Mouse (Mus musculus) liver, embryonic 11.5 days (tissue): ENCODE data around the gene Ppp3r1. TPM values are rescaled to one million over a fixed set of nuclear protein-coding genes. Genes with fewer than 3 reads are reported as not detected.
"Not testable (repeated sequence)": the region's sequence is repeated elsewhere in the genome, so short reads cannot be mapped to it uniquely, and the experiment has no call there.

Source experiments
- ATAC-seq: fragments of 200-750 bp; cut with Nextera tagmentation; replicated peaks from 2 replicates; pipeline ENCODE4 v1.8.0; 2017; ENCODE audit warnings: moderate number of reproducible peaks, mild to moderate bottlenecking, moderate TSS enrichment, moderate library complexity; ENCODE audit not compliant: low FRiP score
- DNase-seq: peaks from one replicate; pipeline ENCODE4 v3.0.0-alpha.2; 2017; ENCODE audit warnings: low spot score
- H3K27ac ChIP-seq: fragments of 300-500 bp; sonication (generic); 2 replicates; pipeline ENCODE4 v1.5.1; 2014; ENCODE audit warnings: mild to moderate bottlenecking, low read depth, low read length, control low read depth
- H3K27me3 ChIP-seq: fragments of 300-500 bp; sonication (generic); replicated peaks from 2 replicates; pipeline ENCODE4 v1.6.1; 2014; ENCODE audit warnings: low read length, mixed read lengths; ENCODE audit not compliant: control insufficient read depth, insufficient read depth
- H3K36me3 ChIP-seq: fragments of 300-500 bp; sonication (generic); 2 replicates; pipeline ENCODE4 v1.6.1; 2014; ENCODE audit warnings: mild to moderate bottlenecking, low read length, moderate library complexity, mixed read lengths; ENCODE audit not compliant: control insufficient read depth, insufficient read depth
- H3K4me1 ChIP-seq: fragments of 300-500 bp; sonication (generic); replicated peaks from 2 replicates; pipeline ENCODE4 v1.6.1; 2014; ENCODE audit warnings: low read length, mixed read lengths; ENCODE audit not compliant: control insufficient read depth, insufficient read depth
- H3K4me2 ChIP-seq: fragments of 300-500 bp; sonication (generic); 2 replicates; pipeline ENCODE4 v1.6.1; 2014; ENCODE audit warnings: mild to moderate bottlenecking, control low read depth, moderate library complexity
- H3K4me3 ChIP-seq: fragments of 300-500 bp; sonication (generic); 2 replicates; pipeline ENCODE4 v1.5.1; 2014; ENCODE audit warnings: low read depth, low read length, control low read depth
- H3K9ac ChIP-seq: fragments of 300-500 bp; sonication (generic); 2 replicates; pipeline ENCODE4 v1.6.1; 2014; ENCODE audit warnings: low read depth, low read length, control low read depth
- H3K9me3 ChIP-seq: fragments of 300-500 bp; sonication (generic); 2 replicates; pipeline ENCODE4 v1.6.1; 2016; ENCODE audit warnings: low read length, inconsistent platforms, mixed read lengths; ENCODE audit not compliant: control insufficient read depth
- WGBS: fragments of 180-500 bp; shearing (Covaris S2); extraction: QIAGEN DNeasy Blood & Tissue Kit; methylation state at CpG from one replicate; pipeline ENCODE4 v1.1.7; 2014; 5-methylcytosine and 5-hydroxymethylcytosine counted together
- polyA plus RNA-seq: library from polyadenylated mRNA; unstranded; fragments of >200 nt; fragmentation: Nextera tagmentation; extraction: Ambion mirVana; gene quantifications from 2 replicates; pipeline ENCODE4 v1.2.1, GENCODE M21; 2014

Gene Ppp3r1
- polyA plus RNA-seq, 1 experiment from 2014 or later = 79.5 TPM

- H3K4me2 ChIP-seq = peak overlapping the region; percentile 65
- H3K9ac ChIP-seq = peak overlapping the region; percentile 30
- H3K27me3 ChIP-seq = no peaks in the 10 kb centered on the region
- peaks cover 10% of the 10 kb centered on the region; the same call in 1 of the 2 replicates for H3K36me3 ChIP-seq
- peak; percentile 33 for ATAC-seq
- H3K9me3 ChIP-seq = no peaks in the 10 kb centered on the region
- H3K4me3 ChIP-seq = peak overlapping the region; percentile 80
- peaks cover 11% of the 10 kb centered on the region for H3K4me1 ChIP-seq
- no peak for DNase-seq
- 40% methylated on average over 5 of the region's 5 CpGs for WGBS
- peak overlapping the region; percentile 6; the same call in 1 of the 2 replicates for H3K27ac ChIP-seq
Measured at GRCm38 (mm10) chr11:17212903-17213509, 53.9 kb downstream of the Ppp3r1 start.

- Histone ChIP-seq H3K4me3 (no peak overlapping the region), H3K36me3 (peaks cover under 1% of the 10 kb centered on the region; the same call in 1 of the 2 replicates), H3K9ac (no peak overlapping the region), H3K27ac (no peak overlapping the region), H3K9me3 (no peaks in the 10 kb centered on the region), H3K4me1 (peaks cover 11% of the 10 kb centered on the region), H3K27me3 (no peaks in the 10 kb centered on the region), H3K4me2 (no peak overlapping the region)
- ATAC-seq (no peak), DNase-seq (no peak)
- 88% methylated on average over 3 of the region's 3 CpGs for WGBS
Measured at GRCm38 (mm10) chr11:17215475-17215874, 56.4 kb downstream of the Ppp3r1 start.

GRCm38 (mm10) chr11:17221126-17221525 is 62.1 kb downstream of the Ppp3r1 start:
- H3K27me3 ChIP-seq = no peaks in the 10 kb centered on the region
- no peak for ATAC-seq
- DNase-seq = no peak

GRCm38 (mm10) chr11:17232792-17233191 is 73.7 kb downstream of the Ppp3r1 start:
- H3K27ac ChIP-seq = no peak overlapping the region
- peaks cover 23% of the 10 kb centered on the region for H3K36me3 ChIP-seq
- H3K27me3 ChIP-seq = no peaks in the 10 kb centered on the region
- DNase-seq (no peak), ATAC-seq (no peak)
- H3K4me1 ChIP-seq = peaks cover 10% of the 10 kb centered on the region; the same call in 1 of the 2 replicates
- no peak overlapping the region for H3K4me2 ChIP-seq
- H3K4me3 ChIP-seq = no peak overlapping the region
- WGBS = 75% methylated on average over 5 of the region's 5 CpGs
- no peak overlapping the region for H3K9ac ChIP-seq
- no peaks in the 10 kb centered on the region for H3K9me3 ChIP-seq

More at GRCm38 (mm10) chr11:17221126-17221525, 62.1 kb downstream of the Ppp3r1 start:
- peaks cover 8% of the 10 kb centered on the region; the same call in 1 of the 2 replicates for H3K36me3 ChIP-seq
- no peak overlapping the region for H3K9ac ChIP-seq
- WGBS = 93% methylated on average over 8 of the region's 8 CpGs
- no peaks in the 10 kb centered on the region for H3K9me3 ChIP-seq
- no peak overlapping the region for H3K4me3 ChIP-seq
- no peak overlapping the region for H3K27ac ChIP-seq
- no peak overlapping the region for H3K4me2 ChIP-seq
- H3K4me1 ChIP-seq = no peaks in the 10 kb centered on the region

- H3K4me2 ChIP-seq = no peak overlapping the region
- peaks cover 15% of the 10 kb centered on the region; the same call in 1 of the 2 replicates for H3K36me3 ChIP-seq
- H3K9ac ChIP-seq = no peak overlapping the region
- H3K27ac ChIP-seq = no peak overlapping the region
- 44% methylated on average over 5 of the region's 5 CpGs for WGBS
- no peaks in the 10 kb centered on the region for H3K27me3 ChIP-seq
- DNase-seq (no peak), ATAC-seq (peak; percentile 86)
- no peaks in the 10 kb centered on the region for H3K9me3 ChIP-seq
- H3K4me3 ChIP-seq = no peak overlapping the region
- H3K4me1 ChIP-seq = peaks cover 10% of the 10 kb centered on the region; the same call in 1 of the 2 replicates
Measured at GRCm38 (mm10) chr11:17236449-17237037, 77.5 kb downstream of the Ppp3r1 start.

- not testable (repeated sequence) for H3K36me3 ChIP-seq, DNase-seq, H3K27ac ChIP-seq, ATAC-seq, H3K27me3 ChIP-seq, H3K4me2 ChIP-seq, H3K9me3 ChIP-seq, H3K9ac ChIP-seq, H3K4me3 ChIP-seq
- peaks cover 10% of the 10 kb centered on the region; the same call in 1 of the 2 replicates for H3K4me1 ChIP-seq
- 86% methylated on average over 5 of the region's 5 CpGs for WGBS
Measured at GRCm38 (mm10) chr11:17238598-17238997, 79.5 kb downstream of the Ppp3r1 start.

- no peak overlapping the region for H3K27ac ChIP-seq
- no peak for ATAC-seq
- H3K9me3 ChIP-seq = no peaks in the 10 kb centered on the region
Measured at GRCm38 (mm10) chr11:17248715-17249114, 89.7 kb downstream of the Ppp3r1 start.

More at GRCm38 (mm10) chr11:17248715-17249114, 89.7 kb downstream of the Ppp3r1 start:
- no peaks in the 10 kb centered on the region for H3K27me3 ChIP-seq
- no peak for DNase-seq
- no peak overlapping the region for H3K4me3 ChIP-seq
- no peaks in the 10 kb centered on the region for H3K4me1 ChIP-seq
- no peak overlapping the region for H3K9ac ChIP-seq
- no peak overlapping the region for H3K4me2 ChIP-seq
- no peaks in the 10 kb centered on the region for H3K36me3 ChIP-seq
